8 mouse cellular contexts compared by ENCODE assay signal in the genomic region with DNA sequence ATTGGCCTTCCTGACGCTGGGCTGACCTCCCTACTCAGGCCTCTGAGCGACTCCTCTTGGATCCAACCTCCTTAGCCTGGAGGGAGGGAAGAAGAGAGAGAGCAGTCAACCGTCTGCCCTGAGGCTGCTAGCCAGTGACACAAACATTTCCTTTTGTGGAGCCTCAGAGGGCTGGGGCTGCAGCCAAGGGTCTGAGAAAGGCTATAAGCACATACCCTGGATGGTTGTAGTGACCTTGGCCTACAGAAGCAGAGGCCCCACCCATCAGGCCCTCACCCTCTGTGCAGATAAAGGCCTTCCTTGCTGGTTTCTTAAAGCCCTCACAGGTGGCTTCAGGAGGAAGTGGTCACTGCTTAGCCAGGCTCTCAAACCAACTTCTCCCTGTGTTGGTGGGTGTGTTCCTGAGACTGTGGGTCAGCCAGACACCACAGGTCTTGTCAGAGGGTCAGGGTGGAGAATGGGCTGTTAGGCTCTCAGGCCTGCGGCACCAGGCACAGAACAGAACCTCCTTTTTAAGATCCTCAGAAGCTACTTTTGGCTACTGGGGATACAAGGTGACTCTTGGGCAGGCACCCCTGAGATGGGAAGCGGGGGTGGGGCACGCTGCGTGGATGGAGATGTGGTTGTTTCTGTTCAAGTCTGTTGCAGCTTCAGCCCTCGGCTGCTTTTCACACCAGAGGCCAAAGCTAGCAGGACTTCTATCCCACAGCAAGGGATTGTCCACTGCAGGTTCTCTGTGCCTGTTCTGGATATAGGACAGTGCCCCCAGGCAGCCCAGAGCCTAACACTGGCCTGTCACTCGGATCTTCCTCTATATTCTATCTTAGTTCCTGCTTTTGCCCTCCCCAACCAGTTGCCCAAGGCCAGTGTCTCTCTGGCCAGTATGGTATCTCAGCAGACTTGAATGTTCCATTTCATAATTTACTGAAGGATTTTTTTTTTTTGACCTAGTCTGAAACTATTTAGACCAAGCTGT. TPM values are rescaled to one million over a fixed set of nuclear protein-coding genes. Genes with fewer than 3 reads are reported as not detected.
DNase-seq lines count a peak whose midpoint lies in the region; ATAC-seq and TF ChIP-seq lines count a peak whose summit lies in the region.

No protein-coding gene starts in this region.

- no peak for TF ChIP-seq POLR2A in bone marrow, adult 2 months (IDR thresholded peaks at IDR 0.05; ENCODE audit: borderline replicate concordance, control insufficient read depth, low read depth, low read length)

- no peaks in the 10 kb centered on the region for H3K36me3 ChIP-seq in hindbrain, embryonic 11.5 days (ENCODE audit: control insufficient read depth, insufficient read depth, low read length)
- no peaks in the 10 kb centered on the region for H3K36me3 ChIP-seq in liver, embryonic 11.5 days (ENCODE audit: control insufficient read depth, insufficient read depth, low read length)

- H3K27ac ChIP-seq in bone marrow, adult 2 months (ENCODE audit: control insufficient read depth, insufficient read depth, low read depth, low read length, poor library complexity), result peak overlapping the region; percentile 92
- H3K27ac ChIP-seq in hindbrain, embryonic 11.5 days (ENCODE audit: low read depth, low read length), result 0 out of 2 replicates have a peak overlapping the region, but pooled peaks have one; percentile 14
- peak overlapping the region; percentile 33 for H3K27ac ChIP-seq in liver, embryonic 11.5 days (ENCODE audit: low read depth, low read length)

- no peaks in the 10 kb centered on the region for H3K9me3 ChIP-seq in hindbrain, embryonic 11.5 days (ENCODE audit: control insufficient read depth, low read length)
- H3K9me3 ChIP-seq in liver, embryonic 11.5 days (ENCODE audit: control insufficient read depth, low read length), result no peaks in the 10 kb centered on the region

- H3K9ac ChIP-seq in hindbrain, embryonic 11.5 days (ENCODE audit: low read depth, low read length), result no peak overlapping the region; the same call in 1 of the 2 replicates
- peak overlapping the region; percentile 53 for H3K9ac ChIP-seq in liver, embryonic 11.5 days (ENCODE audit: low read depth, low read length)

- DNase-seq in adrenal gland, postnatal 14 days, result peak; percentile 47
- no peak for DNase-seq in adrenal gland, adult 18-20 months (ENCODE audit: low spot score in 2 of 2)
- no peak for DNase-seq in hindbrain, embryonic 11.5 days (ENCODE audit: low spot score)
- DNase-seq in liver, embryonic 11.5 days (ENCODE audit: low spot score), result no peak
- no peak for DNase-seq in left cerebral cortex, postnatal 36 days (ENCODE audit: low spot score in 2 of 2)
- DNase-seq in urinary bladder, postnatal 36 days (ENCODE audit: low spot score in 2 of 2), result no peak

- peak overlapping the region; percentile 3 for H3K4me3 ChIP-seq in bone marrow, adult 2 months (replicated peaks; ENCODE audit: control insufficient read depth, low read depth, low read length)
- no peak overlapping the region for H3K4me3 ChIP-seq in hindbrain, embryonic 11.5 days (ENCODE audit: low read depth, low read length)
- H3K4me3 ChIP-seq in liver, embryonic 11.5 days (ENCODE audit: low read depth, low read length), result no peak overlapping the region

- no peak overlapping the region for H3K4me2 ChIP-seq in hindbrain, embryonic 11.5 days (replicated peaks; ENCODE audit: low read depth, low read length)
- H3K4me2 ChIP-seq in liver, embryonic 11.5 days, result no peak overlapping the region

- H3K4me1 ChIP-seq in bone marrow, adult 2 months (ENCODE audit: control insufficient read depth, insufficient read depth, low read length), result peaks cover 9% of the 10 kb centered on the region; the same call in 1 of the 2 replicates
- peaks cover 2% of the 10 kb centered on the region; the same call in 1 of the 2 replicates for H3K4me1 ChIP-seq in hindbrain, embryonic 11.5 days (replicated peaks; ENCODE audit: control insufficient read depth, insufficient read depth, low read length)
- peaks cover 25% of the 10 kb centered on the region for H3K4me1 ChIP-seq in liver, embryonic 11.5 days (replicated peaks; ENCODE audit: control insufficient read depth, insufficient read depth, low read length)

- TF ChIP-seq CTCF in bone marrow, adult 2 months (IDR thresholded peaks at IDR 0.05; ENCODE audit: control insufficient read depth, insufficient read depth, low read length), result no peak

- no peaks in the 10 kb centered on the region for H3K27me3 ChIP-seq in hindbrain, embryonic 11.5 days (ENCODE audit: control insufficient read depth, insufficient read depth, low read length)
- H3K27me3 ChIP-seq in liver, embryonic 11.5 days (replicated peaks; ENCODE audit: control insufficient read depth, insufficient read depth, low read length), result no peaks in the 10 kb centered on the region

- ATAC-seq in hindbrain, embryonic 11.5 days (ENCODE audit: low FRiP score), result no peak
- no peak for ATAC-seq in liver, embryonic 11.5 days (replicated peaks; ENCODE audit: low FRiP score)
- peak; percentile 73 for ATAC-seq in monocyte, adult 5-6 weeks (replicated peaks; ENCODE audit: insufficient number of reproducible peaks, low FRiP score, low TSS enrichment, poor library complexity, severe bottlenecking)

- intact Hi-C loops in left cerebral cortex, postnatal 36 days (cut with DNase I), result loop anchor here (5.0 kb wide), 1 partner anchor 90 kb away; a partner anchor contains a TSS

- WGBS in bone marrow, adult 2 months, result 25% methylated on average over 9 of the region's 9 CpGs
- 71% methylated on average over 9 of the region's 9 CpGs for WGBS in hindbrain, embryonic 11.5 days
- 53% methylated on average over 9 of the region's 9 CpGs for WGBS in liver, embryonic 11.5 days

RNA-seq across cellular contexts. Expression of a gene that starts 34.1 kb away (rescaled TPM):
- total RNA-seq in adrenal gland, postnatal 14 days (2021), result 806 and 848 TPM in 2 replicates
- 100 to 1,000 TPM; 463 to 486 TPM for total RNA-seq in adrenal gland, adult 18-20 months (2021)
- 1,145 and 1,395 TPM in 2 replicates for polyA plus RNA-seq in bone marrow, adult 2 months (2011; ENCODE audit: insufficient read depth, insufficient read length, low replicate concordance, missing spikeins)
- 3,351 and 3,402 TPM in 2 replicates for polyA plus RNA-seq in hindbrain, embryonic 11.5 days (2014; fragmentation: Nextera tagmentation; extraction: Ambion mirVana)
- 2,666 and 2,805 TPM in 2 replicates for polyA plus RNA-seq in liver, embryonic 11.5 days (2014; fragmentation: Nextera tagmentation; extraction: Ambion mirVana)
- 2,048 to 2,960 TPM (median 2,606 TPM) in 3 replicates for total RNA-seq in monocyte, adult 5-6 weeks (2017)
- total RNA-seq in left cerebral cortex, postnatal 36 days (2021), result 100 to 1,000 TPM; 384 TPM

Comparison
In these comparisons a context has a peak if more than half of its experiments do, and no peak if none do; other contexts are left out.
1. H3K27ac ChIP-seq: peak in every context shown above with its lines; median percentile 92 in bone marrow, adult 2 months; 33 in liver, embryonic 11.5 days; 14 in hindbrain, embryonic 11.5 days.